Mouse (Mus musculus) Patski (cell line): ENCODE results near the gene Chit1. TPM values are rescaled to one million over a fixed set of nuclear protein-coding genes. Genes with fewer than 3 reads are reported as not detected.

Source experiments
- ATAC-seq: fragments of 100-300 bp; one replicate; pipeline ENCODE4 v1.8.0; 2021
- CTCF ChIA-PET: fragments of 350-600 bp; sonication (Branson Sonifier 250); formaldehyde crosslinking; loops from one replicate; lab custom pipeline; 2022; ENCODE audit warnings: inconsistent platforms; lab: Charles Lee
- POLR2A ChIA-PET: fragments of 350-600 bp; sonication (Branson Sonifier 250); formaldehyde crosslinking; loops from one replicate; lab custom pipeline; 2022; ENCODE audit warnings: antibody characterized with exemption, inconsistent platforms; lab: Charles Lee
- DNase-seq: peaks from one replicate; pipeline ENCODE4 v3.0.0-alpha.2; 2011; ENCODE audit warnings: low read depth, low spot score
- H3K27me3 ChIP-seq: fragments of 371-371 bp; one replicate; pipeline ENCODE4 v1.5.1; 2021
- CTCF ChIP-seq: fragments of 100-300 bp; IDR thresholded peaks from one replicate; pipeline ENCODE4 v1.5.1; 2021
- in situ Hi-C: fragments of 300-500 bp; cut with MboI; formaldehyde crosslinking; loops from 3 replicates; pipeline ENCODE4 v1.11.1; 2018; ENCODE audit warnings: low pct_unique_long_range_greater_than_20kb, mixed read lengths
- polyA plus RNA-seq: library from polyadenylated mRNA; unstranded; gene quantifications from one replicate; pipeline ENCODE4 v1.2.3, GENCODE M21; 2021

Chit1 gene
- polyA plus RNA-seq, 1 experiment from 2014 or later, result not detected

- H3K27me3 ChIP-seq, result no peaks in the 10 kb centered on the region
- ATAC-seq, result no peak
- no peak for TF ChIP-seq CTCF
- POLR2A ChIA-PET, result no interaction called here
- CTCF ChIA-PET, result no interaction called here
- DNase-seq, result no peak
- in situ Hi-C loops, result no loop called here
These were observed 55.5 kb downstream of the Chit1 start for GRCm38 (mm10) chr1:134166547-134166946.

- ATAC-seq (no peak), DNase-seq (no peak)
- POLR2A ChIA-PET, result no interaction called here
- CTCF ChIA-PET, result interaction anchor here (1.9 kb wide), 1 partner anchor 12 kb away, joined by 5 read pairs; no protein-coding TSS in a partner anchor
- in situ Hi-C loops, result no loop called here
- TF ChIP-seq CTCF, result no peak
- peaks cover 8% of the 10 kb centered on the region for H3K27me3 ChIP-seq
These were observed 56.6 kb downstream of the Chit1 start for GRCm38 (mm10) chr1:134167416-134168305.

- no peak for ATAC-seq
- CTCF ChIA-PET, result interaction anchor here (1.9 kb wide), 1 partner anchor 12 kb away, joined by 5 read pairs; no protein-coding TSS in a partner anchor
- H3K27me3 ChIP-seq, result peaks cover 8% of the 10 kb centered on the region
- no peak for DNase-seq
- in situ Hi-C loops, result no loop called here
- TF ChIP-seq CTCF, result no peak
- POLR2A ChIA-PET, result no interaction called here
These were observed 57.5 kb downstream of the Chit1 start for GRCm38 (mm10) chr1:134168567-134168966.

GRCm38 (mm10) chr1:134168985-134169697 is 58.1 kb downstream of the Chit1 start:
- in situ Hi-C loops, result no loop called here
- POLR2A ChIA-PET, result no interaction called here
- TF ChIP-seq CTCF, result no peak
- DNase-seq (no peak), ATAC-seq (no peak)
- CTCF ChIA-PET, result interaction anchor here (1.9 kb wide), 1 partner anchor 11 kb away, joined by 5 read pairs; no protein-coding TSS in a partner anchor
- H3K27me3 ChIP-seq, result peaks cover 8% of the 10 kb centered on the region

GRCm38 (mm10) chr1:134173081-134173480 is 62.0 kb downstream of the Chit1 start:
- POLR2A ChIA-PET, result interaction anchor here (0.6 kb wide), 1 partner anchor 511 kb away, joined by 4 read pairs; no protein-coding TSS in a partner anchor
- ATAC-seq (no peak), DNase-seq (no peak)
- CTCF ChIA-PET, result no interaction called here
- peaks cover 15% of the 10 kb centered on the region for H3K27me3 ChIP-seq
- in situ Hi-C loops, result no loop called here
- TF ChIP-seq CTCF, result no peak

GRCm38 (mm10) chr1:134177976-134178375 is 66.9 kb downstream of the Chit1 start:
- no peak for ATAC-seq
- no peak for TF ChIP-seq CTCF
- DNase-seq, result no peak
- H3K27me3 ChIP-seq, result peaks cover 6% of the 10 kb centered on the region
- ChIA-PET POLR2A (no interaction called here), CTCF (no interaction called here)
- in situ Hi-C loops, result no loop called here

- H3K27me3 ChIP-seq, result no peaks in the 10 kb centered on the region
- no peak for TF ChIP-seq CTCF
- ChIA-PET POLR2A (interaction anchor here (1.4 kb wide), 1 partner anchor 8 kb away, joined by 3 read pairs; no protein-coding TSS in a partner anchor), CTCF (no interaction called here)
- ATAC-seq, result no peak
- DNase-seq, result no peak
- in situ Hi-C loops, result no loop called here
These were observed 71.0 kb downstream of the Chit1 start, which contains the start of gene Chil1 for GRCm38 (mm10) chr1:134182025-134182424. Gene Chil1 (plus strand): TSS chr1:134182176.

- no peaks in the 10 kb centered on the region for H3K27me3 ChIP-seq
- TF ChIP-seq CTCF, result no peak
- ATAC-seq (no peak), DNase-seq (no peak)
- ChIA-PET POLR2A (no interaction called here), CTCF (no interaction called here)
- in situ Hi-C loops, result no loop called here
These were observed 73.0 kb downstream of the Chit1 start for GRCm38 (mm10) chr1:134184089-134184488.

GRCm38 (mm10) chr1:134188217-134188616 is 77.2 kb downstream of the Chit1 start:
- in situ Hi-C loops, result no loop called here
- no peak for TF ChIP-seq CTCF
- no peaks in the 10 kb centered on the region for H3K27me3 ChIP-seq
- ATAC-seq (no peak), DNase-seq (no peak)
- CTCF ChIA-PET, result interaction anchor here (2.0 kb wide), 1 partner anchor 56 kb away, joined by 6 read pairs; no protein-coding TSS in a partner anchor
- POLR2A ChIA-PET, result no interaction called here

- CTCF ChIA-PET, result interaction anchor here (2.0 kb wide), 1 partner anchor 55 kb away, joined by 6 read pairs; no protein-coding TSS in a partner anchor
- no peak for TF ChIP-seq CTCF
- DNase-seq (no peak), ATAC-seq (no peak)
- in situ Hi-C loops, result no loop called here
- no peaks in the 10 kb centered on the region for H3K27me3 ChIP-seq
- POLR2A ChIA-PET, result no interaction called here
These were observed 78.1 kb downstream of the Chit1 start for GRCm38 (mm10) chr1:134188989-134189729.
